Mouse (Mus musculus) forebrain, embryonic 12.5 days (tissue): ENCODE results near the gene Sart1. TPM values are rescaled to one million over a fixed set of nuclear protein-coding genes. Genes with fewer than 3 reads are reported as not detected.

Experiments
- ATAC-seq: fragments of 200-750 bp; cut with Nextera tagmentation; 2 replicates; pipeline ENCODE4 v1.8.0; 2017; ENCODE audit warnings: moderate TSS enrichment; ENCODE audit not compliant: low FRiP score
- H3K27ac ChIP-seq: fragments of 300-500 bp; sonication (generic); 2 replicates; pipeline ENCODE4 v1.5.1; 2016; ENCODE audit warnings: mild to moderate bottlenecking
- H3K27me3 ChIP-seq: fragments of 300-500 bp; sonication (generic); 2 replicates; pipeline ENCODE4 v1.6.1; 2016; ENCODE audit warnings: mild to moderate bottlenecking
- H3K36me3 ChIP-seq: fragments of 300-500 bp; sonication (generic); replicated peaks from 2 replicates; pipeline ENCODE4 v1.6.1; 2016; ENCODE audit warnings: mild to moderate bottlenecking
- H3K4me1 ChIP-seq: fragments of 300-500 bp; sonication (generic); 2 replicates; pipeline ENCODE4 v1.6.1; 2016
- H3K4me2 ChIP-seq: fragments of 300-500 bp; sonication (generic); 2 replicates; pipeline ENCODE4 v1.6.1; 2016; ENCODE audit warnings: mild to moderate bottlenecking, moderate library complexity
- H3K4me3 ChIP-seq: fragments of 300-500 bp; sonication (generic); replicated peaks from 2 replicates; pipeline ENCODE4 v1.5.1; 2016; ENCODE audit warnings: mild to moderate bottlenecking
- H3K9ac ChIP-seq: fragments of 300-500 bp; sonication (generic); 2 replicates; pipeline ENCODE4 v1.6.1; 2016; ENCODE audit warnings: mild to moderate bottlenecking
- H3K9me3 ChIP-seq: fragments of 300-500 bp; sonication (generic); 2 replicates; pipeline ENCODE4 v1.6.1; 2016
- WGBS: fragments of 180-500 bp; shearing (Covaris S2); methylation state at CpG from one replicate; pipeline ENCODE4 v1.1.7; 2016; 5-methylcytosine and 5-hydroxymethylcytosine counted together
- polyA plus RNA-seq: library from polyadenylated mRNA; unstranded; fragments of >200 nt; fragmentation: Nextera tagmentation; extraction: Ambion mirVana; gene quantifications from 2 replicates; pipeline ENCODE4 v1.2.1, GENCODE M21; 2016

The Sart1 gene
- polyA plus RNA-seq, 1 experiment from 2014 or later, result 125 TPM

DNA sequence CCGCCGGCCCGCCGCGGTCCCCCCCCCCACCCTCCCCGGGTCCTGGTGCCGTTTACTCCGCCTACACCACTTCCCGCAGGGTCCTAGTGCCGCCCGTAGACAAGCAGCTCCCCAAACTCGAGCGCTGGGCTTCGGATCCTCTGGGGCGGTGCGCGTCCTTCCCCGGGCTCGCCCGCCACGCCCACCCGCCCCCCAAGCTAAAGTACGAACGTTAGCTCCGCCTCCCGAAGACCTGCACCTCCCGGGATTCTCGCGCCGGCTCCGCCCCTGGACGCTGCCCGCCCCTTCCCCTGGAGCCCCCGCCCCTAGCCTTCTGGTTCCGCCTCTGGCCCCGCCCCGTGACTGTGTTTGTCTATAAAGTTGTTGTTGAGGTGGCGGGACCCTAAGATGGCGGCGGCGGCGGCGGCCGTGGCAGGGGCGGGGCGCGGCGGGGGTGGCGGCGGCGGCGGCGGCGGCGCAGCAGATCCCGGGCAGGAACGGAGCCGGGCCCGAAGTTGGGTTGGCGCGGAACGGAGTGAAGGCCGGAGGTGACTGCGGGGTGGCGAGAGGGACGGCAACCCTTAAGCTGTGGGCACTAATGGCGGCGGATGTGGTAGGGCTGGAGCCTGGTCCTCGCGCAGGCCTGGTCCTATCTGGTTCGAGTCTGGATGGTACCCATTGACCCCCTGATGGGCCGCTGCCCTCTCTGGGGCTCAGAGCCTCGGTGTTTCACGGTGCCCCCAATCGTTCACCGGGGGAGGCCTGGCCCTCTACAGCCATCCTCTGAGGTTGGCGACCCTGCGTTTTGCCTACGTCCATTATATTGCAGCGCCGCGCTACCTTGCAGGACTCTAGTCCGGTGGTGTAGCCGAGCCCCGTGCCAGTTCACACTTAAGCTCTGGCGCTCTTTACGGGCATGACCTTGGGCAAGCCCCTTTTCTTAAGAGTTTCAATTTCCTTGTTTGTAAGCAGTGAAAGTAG lies 36.6 kb upstream of the Sart1 start, which contains the start of the genes Drap1 and AI837181:
TSS of gene Drap1 (minus strand) at position 198 of the 960 bp plus-strand sequence.
TSS of gene AI837181 (plus strand) at position 363 of the 960 bp plus-strand sequence.
- peaks cover 36% of the 10 kb centered on the region for H3K4me1 ChIP-seq
- peak; percentile 93 for ATAC-seq
- peak within 1 kb of the TSS; percentile 83 for H3K9ac ChIP-seq
- peak within 1 kb of the TSS; percentile 94 for H3K4me2 ChIP-seq
- under 1% methylated on average over 69 of the region's 87 CpGs for WGBS
- H3K36me3 ChIP-seq, result peaks cover 34% of the 10 kb centered on the region
- H3K27ac ChIP-seq, result peak within 1 kb of the TSS; percentile 91
- no peaks in the 10 kb centered on the region for H3K27me3 ChIP-seq
- peak within 1 kb of the TSS; percentile 69 for H3K4me3 ChIP-seq
- H3K9me3 ChIP-seq, result no peaks in the 10 kb centered on the region

DNA sequence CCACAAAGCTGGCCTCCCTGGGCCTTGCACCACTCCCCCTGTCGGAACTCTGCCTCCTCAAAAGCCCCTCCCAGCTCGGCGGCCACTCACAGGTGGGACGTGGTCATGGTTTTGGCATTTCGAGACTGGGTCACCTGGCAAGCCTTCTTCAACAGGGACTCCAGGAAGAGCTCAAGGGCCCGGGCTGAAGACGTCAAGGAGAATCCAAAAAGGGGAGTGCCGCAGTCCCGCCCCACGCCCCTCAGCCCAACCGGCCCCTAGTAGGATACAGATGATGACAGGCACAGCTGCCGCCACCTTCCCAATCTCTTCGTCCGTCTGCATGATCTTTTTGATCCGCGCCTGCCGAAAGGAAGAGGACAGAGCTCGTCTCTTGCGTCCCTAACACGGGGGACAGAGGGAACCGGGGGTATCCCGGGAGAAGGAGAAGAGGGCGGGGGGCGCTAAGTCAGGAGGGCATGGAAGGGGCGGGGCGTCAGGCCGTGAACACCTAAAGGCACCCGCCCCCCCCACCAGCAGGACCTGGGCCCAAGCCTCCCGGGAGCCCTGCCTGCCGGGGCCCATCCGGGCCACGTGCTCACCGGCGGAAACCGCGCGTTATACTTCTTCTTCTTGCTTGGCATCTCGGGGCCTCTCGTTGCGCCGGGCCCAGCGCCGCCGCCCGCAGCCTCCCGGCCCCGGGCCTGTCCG lies 35.7 kb upstream of the Sart1 start:
- Histone ChIP-seq H3K4me2 (peak overlapping the region; percentile 94), H3K4me3 (peak overlapping the region; percentile 69), H3K27me3 (no peaks in the 10 kb centered on the region), H3K36me3 (peaks cover 34% of the 10 kb centered on the region), H3K4me1 (peaks cover 36% of the 10 kb centered on the region), H3K9me3 (no peaks in the 10 kb centered on the region), H3K27ac (peak overlapping the region; percentile 91), H3K9ac (peak overlapping the region; percentile 82)
- peak; percentile 67 for ATAC-seq
- WGBS, result under 1% methylated on average over 39 of the region's 48 CpGs

DNA sequence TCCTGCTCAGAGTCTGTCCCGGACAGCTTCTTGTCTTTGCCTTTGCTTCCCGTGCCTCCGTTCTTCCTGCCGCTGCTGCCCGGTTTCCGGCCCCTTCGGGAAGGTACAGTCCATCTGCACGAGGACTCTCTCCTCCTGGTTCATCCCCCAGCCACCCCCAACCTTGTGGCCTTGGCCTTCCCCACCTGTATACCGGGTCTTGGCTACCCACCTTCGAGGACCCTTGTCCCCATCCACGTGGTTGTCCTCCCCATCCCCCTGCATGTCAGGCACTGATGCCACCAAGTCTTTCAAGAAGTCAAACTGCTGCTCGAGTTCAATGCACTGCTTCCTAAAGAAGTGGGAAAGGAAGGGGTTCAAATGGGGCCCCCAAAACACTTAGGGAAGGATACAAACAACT lies 35.1 kb upstream of the Sart1 start:
- Histone ChIP-seq H3K27me3 (no peaks in the 10 kb centered on the region), H3K4me1 (peaks cover 36% of the 10 kb centered on the region), H3K9ac (peak overlapping the region; percentile 82), H3K9me3 (no peaks in the 10 kb centered on the region), H3K27ac (peak overlapping the region; percentile 91; the same call in 1 of the 2 replicates), H3K36me3 (peaks cover 34% of the 10 kb centered on the region), H3K4me3 (peak overlapping the region; percentile 69), H3K4me2 (peak overlapping the region; percentile 94)
- 74% methylated on average over 12 of the region's 12 CpGs for WGBS
- ATAC-seq, result no peak

DNA sequence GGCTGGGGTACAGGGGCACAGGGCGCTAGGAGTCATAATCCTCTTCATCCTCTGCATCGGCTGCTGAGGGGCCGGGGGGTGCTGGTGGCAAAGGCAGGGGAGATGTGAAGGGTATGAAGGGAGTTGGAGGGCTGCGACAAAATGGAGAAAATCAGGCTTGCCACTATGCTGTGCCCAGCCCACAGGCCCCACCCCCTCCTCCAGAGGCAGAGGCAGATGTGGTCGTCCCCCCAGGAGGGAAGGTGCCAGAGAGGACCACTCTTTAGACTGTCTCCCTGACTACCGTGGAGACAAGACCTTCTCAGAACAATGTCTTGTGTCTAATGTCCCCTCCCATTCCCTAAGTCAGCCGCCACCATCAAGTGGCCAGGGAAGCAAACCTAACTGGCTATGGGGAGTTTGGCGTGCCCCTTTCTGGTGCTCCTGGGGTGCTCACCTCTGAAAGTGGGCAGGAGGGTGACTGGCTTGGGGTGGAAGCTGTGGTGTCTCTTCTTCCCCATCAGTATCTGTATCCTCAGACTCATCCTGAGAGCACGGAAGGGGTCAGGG lies 34.5 kb upstream of the Sart1 start:
- Histone ChIP-seq H3K36me3 (peaks cover 36% of the 10 kb centered on the region), H3K4me1 (peaks cover 36% of the 10 kb centered on the region), H3K27me3 (no peaks in the 10 kb centered on the region), H3K9ac (peak overlapping the region; percentile 82; the same call in 1 of the 2 replicates), H3K4me3 (peak overlapping the region; percentile 69), H3K4me2 (peak overlapping the region; percentile 94), H3K27ac (0 out of 2 replicates have a peak overlapping the region, but pooled peaks have one; percentile 8), H3K9me3 (no peaks in the 10 kb centered on the region)
- ATAC-seq, result no peak
- WGBS, result 79% methylated on average over 9 of the region's 9 CpGs

DNA sequence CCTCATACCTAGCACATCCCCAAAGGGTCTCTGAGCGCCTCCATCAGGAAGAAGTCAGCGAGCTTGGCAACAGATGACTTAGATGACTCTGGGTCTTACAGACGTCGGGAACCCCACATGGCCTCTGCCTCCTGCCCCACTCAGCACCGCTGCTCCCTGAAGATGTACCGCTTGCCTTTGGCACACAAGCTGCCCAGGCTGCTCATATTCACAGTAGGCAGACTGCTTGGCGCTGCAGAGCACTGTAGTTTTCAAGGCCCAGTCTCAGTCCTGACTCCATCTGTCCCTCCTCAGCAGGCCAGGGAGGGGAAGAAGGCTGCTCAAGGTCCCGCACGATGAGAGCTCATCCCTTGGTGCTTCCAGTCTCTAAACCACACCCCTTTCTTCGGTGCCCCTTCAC lies 33.8 kb upstream of the Sart1 start:
- no peaks in the 10 kb centered on the region for H3K9me3 ChIP-seq
- 0 out of 2 replicates have a peak overlapping the region, but pooled peaks have one; percentile 4 for H3K9ac ChIP-seq
- 88% methylated on average over 10 of the region's 10 CpGs for WGBS
- H3K36me3 ChIP-seq, result peaks cover 38% of the 10 kb centered on the region
- no peak overlapping the region for H3K4me2 ChIP-seq
- H3K4me1 ChIP-seq, result peaks cover 32% of the 10 kb centered on the region
- no peak overlapping the region for H3K27ac ChIP-seq
- no peaks in the 10 kb centered on the region for H3K27me3 ChIP-seq
- no peak for ATAC-seq
- H3K4me3 ChIP-seq, result no peak overlapping the region

DNA sequence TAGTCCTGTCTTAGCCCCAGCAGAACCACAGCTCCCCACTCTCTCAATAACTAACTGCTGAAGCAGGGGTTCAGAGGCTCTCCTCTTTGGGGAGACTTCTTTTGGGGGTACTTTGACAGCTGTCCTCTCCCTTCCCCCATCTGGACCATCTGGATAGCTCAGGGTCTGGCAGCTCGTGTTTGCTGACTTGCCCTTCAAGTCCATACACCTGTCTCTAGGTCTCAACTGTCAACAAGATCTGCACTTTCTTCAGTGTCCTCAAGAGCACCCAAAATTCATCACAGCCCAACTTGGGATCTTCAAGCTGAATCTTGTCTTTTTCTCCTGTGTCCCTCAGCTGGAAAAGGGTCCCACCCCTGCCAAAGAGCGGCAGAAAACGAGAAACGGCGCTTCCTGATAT lies 33.3 kb upstream of the Sart1 start:
- no peaks in the 10 kb centered on the region for H3K27me3 ChIP-seq
- H3K9me3 ChIP-seq, result no peaks in the 10 kb centered on the region
- H3K36me3 ChIP-seq, result peaks cover 33% of the 10 kb centered on the region
- no peak overlapping the region for H3K4me2 ChIP-seq
- WGBS, result 87% methylated on average over 5 of the region's 5 CpGs
- peaks cover 27% of the 10 kb centered on the region for H3K4me1 ChIP-seq
- 0 out of 2 replicates have a peak overlapping the region, but pooled peaks have one; percentile 4 for H3K9ac ChIP-seq
- H3K27ac ChIP-seq, result no peak overlapping the region
- H3K4me3 ChIP-seq, result no peak overlapping the region
- ATAC-seq, result no peak

DNA sequence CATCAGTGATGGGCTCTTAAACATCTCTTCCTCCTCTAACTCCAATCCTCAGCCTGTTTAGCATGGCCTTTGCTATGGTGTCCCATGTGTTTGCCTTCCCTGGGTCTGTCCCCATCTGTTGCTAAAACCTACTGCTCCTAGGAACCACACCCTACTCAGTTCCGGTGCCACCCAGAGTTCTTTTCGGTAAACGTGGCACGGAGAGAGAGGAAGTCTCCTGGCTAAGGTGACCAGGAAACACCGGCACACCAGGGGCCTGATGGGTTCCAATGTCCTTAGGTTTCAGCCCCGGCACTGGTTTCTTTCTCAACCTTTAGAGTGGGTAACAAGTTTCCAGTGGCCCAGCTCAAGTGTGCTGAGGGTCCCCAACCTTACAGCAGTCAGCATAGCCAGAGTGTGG lies 32.1 kb upstream of the Sart1 start:
- ATAC-seq, result no peak
- no peaks in the 10 kb centered on the region for H3K9me3 ChIP-seq
- H3K4me1 ChIP-seq, result peaks cover 15% of the 10 kb centered on the region
- no peaks in the 10 kb centered on the region for H3K27me3 ChIP-seq
- peaks cover 25% of the 10 kb centered on the region for H3K36me3 ChIP-seq
- no peak overlapping the region; the same call in 1 of the 2 replicates for H3K9ac ChIP-seq
- no peak overlapping the region for H3K4me3 ChIP-seq
- H3K27ac ChIP-seq, result no peak overlapping the region
- no peak overlapping the region for H3K4me2 ChIP-seq
- 93% methylated on average over 6 of the region's 6 CpGs for WGBS

DNA sequence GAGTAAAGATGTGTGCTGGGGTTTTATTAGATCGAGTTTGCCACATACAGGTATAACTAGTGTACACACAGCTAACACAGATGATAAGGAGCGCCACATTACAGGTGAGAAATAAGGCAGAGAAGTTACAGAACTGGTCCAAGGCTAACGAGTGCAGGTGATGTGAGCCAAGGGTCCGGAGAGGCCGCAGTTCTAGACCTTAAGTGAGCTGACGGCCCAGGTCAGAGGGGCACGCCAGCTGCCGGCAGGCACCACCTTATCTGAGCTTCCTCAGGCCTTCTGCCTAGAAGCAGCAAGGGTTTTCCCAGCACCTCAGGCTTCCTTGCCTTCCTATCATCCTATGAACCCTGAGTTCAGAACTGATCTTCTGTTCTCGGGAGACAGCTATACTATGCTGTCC lies 31.1 kb upstream of the Sart1 start:
- no peaks in the 10 kb centered on the region for H3K9me3 ChIP-seq
- peaks cover 25% of the 10 kb centered on the region for H3K36me3 ChIP-seq
- no peak overlapping the region for H3K27ac ChIP-seq
- H3K4me2 ChIP-seq, result no peak overlapping the region
- ATAC-seq, result no peak
- H3K9ac ChIP-seq, result no peak overlapping the region
- peaks cover 14% of the 10 kb centered on the region for H3K4me1 ChIP-seq
- H3K4me3 ChIP-seq, result no peak overlapping the region
- 90% methylated on average over 9 of the region's 9 CpGs for WGBS
- no peaks in the 10 kb centered on the region for H3K27me3 ChIP-seq

DNA sequence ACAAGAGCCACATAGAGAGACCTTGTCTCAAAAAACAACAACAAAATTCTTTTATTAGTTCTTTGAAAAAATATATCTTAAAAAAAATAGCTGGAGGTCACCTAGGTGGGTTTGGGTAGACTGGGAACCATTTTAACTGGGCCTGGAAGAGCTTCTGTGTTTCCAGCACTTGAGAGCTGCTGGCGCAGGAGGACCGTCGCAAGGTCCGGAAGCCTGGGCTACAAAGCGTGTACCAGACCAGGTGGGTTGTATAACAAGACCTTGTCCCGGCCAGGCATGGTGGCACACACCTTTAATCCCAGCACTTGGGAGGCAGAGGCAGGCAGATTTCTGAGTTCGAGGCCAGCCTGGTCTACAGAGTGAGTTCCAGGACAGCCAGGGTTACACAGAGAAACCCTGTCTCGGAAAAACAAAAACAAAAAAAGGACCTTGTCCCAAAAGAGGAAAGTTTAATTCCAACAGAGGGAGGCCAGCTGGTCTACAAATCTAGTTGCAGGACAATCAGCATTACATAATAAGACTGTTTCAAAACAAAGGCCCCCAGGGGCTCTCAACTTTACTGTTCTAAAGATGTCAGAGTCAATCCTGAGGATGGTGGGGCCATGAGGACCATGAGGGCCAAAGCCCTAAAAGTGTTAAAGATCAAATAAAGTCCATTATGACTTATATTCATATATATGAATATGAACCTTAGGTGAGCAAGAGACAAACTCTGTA lies 30.4 kb upstream of the Sart1 start:
- Histone ChIP-seq H3K36me3 (peaks cover 25% of the 10 kb centered on the region), H3K27ac (no peak overlapping the region), H3K4me1 (peaks cover 12% of the 10 kb centered on the region), H3K9ac (no peak overlapping the region), H3K9me3 (no peaks in the 10 kb centered on the region), H3K27me3 (no peaks in the 10 kb centered on the region), H3K4me3 (no peak overlapping the region), H3K4me2 (no peak overlapping the region)
- no peak for ATAC-seq
- 92% methylated on average over 8 of the region's 8 CpGs for WGBS

DNA sequence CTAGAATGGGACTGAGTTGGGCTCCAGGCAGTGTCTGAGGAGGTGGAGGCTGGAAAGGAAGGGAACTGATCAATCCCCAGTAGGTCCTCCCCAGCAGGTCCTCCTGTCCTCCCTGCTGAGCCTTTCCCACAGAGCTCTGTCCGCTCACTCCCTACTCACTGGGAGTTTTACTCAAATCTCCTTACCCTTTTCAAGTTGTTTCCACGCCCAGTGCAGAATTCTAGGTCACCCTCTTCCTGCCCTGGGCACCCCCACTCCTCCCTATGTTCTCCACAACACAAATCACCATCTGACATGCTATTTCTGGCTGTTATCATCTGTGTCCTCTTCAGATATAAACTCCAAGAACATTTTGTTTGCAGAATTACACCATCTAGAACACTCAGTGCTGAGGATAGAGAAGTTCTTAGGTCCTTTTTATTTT lies 26.0 kb upstream of the Sart1 start:
- no peaks in the 10 kb centered on the region for H3K27me3 ChIP-seq
- H3K4me2 ChIP-seq, result no peak overlapping the region
- no peak overlapping the region for H3K27ac ChIP-seq
- no peak overlapping the region for H3K9ac ChIP-seq
- ATAC-seq, result no peak
- 59% methylated on average over 2 of the region's 2 CpGs for WGBS
- 0 out of 2 replicates have a peak, but pooled peaks cover 5% of the 10 kb centered on the region for H3K36me3 ChIP-seq
- H3K4me3 ChIP-seq, result no peak overlapping the region
- H3K9me3 ChIP-seq, result no peaks in the 10 kb centered on the region
- H3K4me1 ChIP-seq, result no peaks in the 10 kb centered on the region

DNA sequence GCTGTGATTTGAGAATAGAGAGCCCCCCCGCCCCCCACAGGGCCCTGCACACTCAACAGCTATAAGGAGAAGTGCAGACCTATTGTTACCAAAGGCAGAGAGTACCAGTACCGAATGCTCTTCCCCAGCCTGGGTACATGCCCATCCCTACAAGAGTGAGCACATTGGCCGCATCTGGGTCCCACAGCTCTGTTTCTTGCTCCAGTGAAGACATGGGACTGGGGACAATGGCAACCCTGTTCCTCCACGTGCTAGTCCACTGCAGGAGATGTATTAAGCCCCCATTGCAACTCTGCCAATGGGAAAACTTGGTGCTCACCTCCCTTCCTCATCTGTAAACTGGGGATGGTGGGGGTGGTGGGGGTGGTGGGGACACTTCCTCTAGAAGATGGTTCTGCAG lies 25.3 kb upstream of the Sart1 start:
- WGBS, result 61% methylated on average over 4 of the region's 4 CpGs

More for the DNA sequence above, 25.3 kb upstream of the Sart1 start:
- no peak overlapping the region for H3K4me2 ChIP-seq
- no peaks in the 10 kb centered on the region for H3K27me3 ChIP-seq
- H3K4me3 ChIP-seq, result no peak overlapping the region
- H3K36me3 ChIP-seq, result 0 out of 2 replicates have a peak, but pooled peaks cover 5% of the 10 kb centered on the region
- ATAC-seq, result no peak
- no peak overlapping the region for H3K9ac ChIP-seq
- no peaks in the 10 kb centered on the region for H3K9me3 ChIP-seq
- H3K4me1 ChIP-seq, result no peaks in the 10 kb centered on the region
- H3K27ac ChIP-seq, result no peak overlapping the region
